Mouse (Mus musculus) lung, postnatal 14 days (tissue): ENCODE measurements around the gene Slc16a1.

Experiments
- DNase-seq: peaks from one replicate; pipeline ENCODE4 v3.0.0; 2021

Slc16a1 gene

GRCm38 (mm10) chr3:104638403-104638779, at the start of gene Slc16a1:
Gene Slc16a1, plus strand, starts transcription at chr3:104638668.
- peak; percentile 88 for DNase-seq

DNA sequence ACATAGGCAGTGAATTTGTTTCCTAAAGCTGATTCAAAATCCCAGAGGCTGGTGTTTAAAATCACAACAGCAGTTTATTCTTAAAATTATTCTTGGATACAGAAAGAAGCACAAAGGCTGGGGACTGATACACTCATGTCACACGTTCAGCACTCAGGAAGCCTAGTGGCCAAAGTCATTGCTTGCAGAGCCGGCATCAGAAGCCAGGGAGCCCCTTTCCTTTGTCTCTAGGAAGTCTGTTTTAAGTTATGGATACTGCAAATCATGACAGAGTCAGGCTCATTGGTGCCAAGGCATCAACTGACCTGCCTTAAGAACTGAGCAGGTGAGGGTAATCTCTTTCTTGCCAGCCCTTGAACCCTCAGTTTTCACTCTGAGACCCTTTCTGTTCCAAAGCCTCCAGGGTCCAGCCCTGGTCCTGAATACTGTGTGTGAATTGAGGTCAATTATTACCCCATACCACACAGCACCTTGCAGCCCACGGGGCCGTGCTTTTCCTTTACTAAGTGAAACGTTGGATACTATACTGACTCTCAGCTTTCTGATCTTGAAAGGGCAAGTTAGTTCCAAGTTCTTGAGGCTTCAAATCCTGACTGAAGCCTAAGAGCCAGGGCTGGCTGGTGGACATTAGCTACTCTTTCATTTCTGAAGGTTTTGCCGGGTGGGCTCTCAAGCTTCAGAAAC, 41.9 kb upstream of the Slc16a1 start:
- DNase-seq = no peak

GRCm38 (mm10) chr3:104597135-104597764, 41.2 kb upstream of the Slc16a1 start:
- DNase-seq = peak; percentile 57

GRCm38 (mm10) chr3:104599296-104600150, 38.9 kb upstream of the Slc16a1 start:
- DNase-seq = no peak

GRCm38 (mm10) chr3:104600691-104601090, 37.8 kb upstream of the Slc16a1 start:
- no peak for DNase-seq

GRCm38 (mm10) chr3:104601680-104602079, 36.8 kb upstream of the Slc16a1 start:
- DNase-seq = no peak

DNA sequence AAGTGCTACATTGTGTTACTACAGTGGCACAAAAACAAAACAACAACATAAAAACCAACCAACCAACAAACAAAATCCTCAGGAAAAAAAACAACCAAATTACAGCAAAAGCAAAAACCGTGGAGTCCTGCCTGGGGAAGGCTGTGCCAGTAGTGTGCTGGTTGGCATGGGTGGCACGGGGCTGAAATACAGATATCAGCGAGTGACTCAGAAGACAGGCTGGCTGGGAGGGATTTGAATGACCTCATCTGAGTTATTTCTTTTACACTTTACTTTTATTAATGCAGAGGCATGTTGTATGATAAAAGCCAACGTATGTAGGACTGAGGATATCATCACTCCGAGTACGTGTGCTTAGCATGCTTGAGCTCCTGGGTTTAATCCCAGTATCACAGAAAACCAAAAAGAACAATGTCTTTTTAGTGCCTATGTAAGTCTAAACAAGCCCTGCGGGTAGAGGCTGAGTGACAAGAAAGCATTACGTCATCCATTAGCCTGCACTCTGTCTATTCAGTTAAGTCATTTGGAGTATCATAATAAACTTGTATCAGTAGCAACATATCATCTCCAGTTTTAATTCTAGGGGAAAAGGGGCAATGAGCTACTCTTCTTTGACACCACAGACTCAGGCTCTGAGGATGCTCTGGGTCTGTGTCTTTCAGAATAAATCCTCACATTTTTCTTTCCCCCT, 28.6 kb upstream of the Slc16a1 start:
- no peak for DNase-seq

GRCm38 (mm10) chr3:104610453-104611230, 27.8 kb upstream of the Slc16a1 start:
- DNase-seq = no peak

DNA sequence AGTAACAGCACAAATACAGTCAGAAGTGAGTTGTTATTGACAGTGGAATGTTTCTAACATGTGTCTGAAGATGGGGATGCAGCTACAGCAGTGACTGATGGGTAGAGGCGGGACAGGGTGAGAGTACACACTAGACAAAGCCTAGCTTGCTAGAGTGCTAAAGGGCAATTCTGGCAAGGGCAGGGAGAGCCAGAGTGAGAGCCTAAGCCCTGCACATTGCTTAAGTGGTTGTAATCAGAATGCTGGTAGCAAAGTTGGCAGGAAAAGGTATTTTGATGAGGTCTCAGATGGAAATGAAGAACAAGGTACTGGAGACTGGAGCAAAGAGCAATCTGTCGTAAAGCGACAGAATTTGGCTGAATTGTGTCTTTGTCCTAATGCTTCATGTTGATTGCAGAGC, 26.5 kb upstream of the Slc16a1 start:
- DNase-seq = no peak

GRCm38 (mm10) chr3:104613102-104613501, 25.4 kb upstream of the Slc16a1 start:
- DNase-seq = no peak

GRCm38 (mm10) chr3:104614081-104614480, 24.4 kb upstream of the Slc16a1 start:
- no peak for DNase-seq

- no peak for DNase-seq
Measured at GRCm38 (mm10) chr3:104615216-104615615, 23.3 kb upstream of the Slc16a1 start.

DNA sequence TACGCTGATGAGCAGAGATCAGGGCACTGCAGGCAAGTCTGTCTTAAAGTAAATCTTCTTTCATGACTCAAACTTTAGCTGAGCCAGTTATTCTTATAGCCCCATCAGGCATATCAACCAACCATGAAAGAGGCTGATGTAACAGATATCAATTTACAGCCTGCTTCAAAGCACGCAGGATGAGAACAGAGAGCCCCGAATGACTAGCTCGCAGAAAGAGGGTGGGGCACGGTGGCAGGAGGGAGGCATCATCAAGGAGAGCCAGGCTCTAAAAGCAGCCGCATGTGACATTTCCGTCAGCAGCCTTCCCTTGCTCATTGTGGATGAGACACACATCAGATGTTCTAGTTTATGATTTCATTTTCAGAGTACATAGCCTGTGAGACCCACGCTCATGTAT, 22.3 kb upstream of the Slc16a1 start:
- no peak for DNase-seq

DNA sequence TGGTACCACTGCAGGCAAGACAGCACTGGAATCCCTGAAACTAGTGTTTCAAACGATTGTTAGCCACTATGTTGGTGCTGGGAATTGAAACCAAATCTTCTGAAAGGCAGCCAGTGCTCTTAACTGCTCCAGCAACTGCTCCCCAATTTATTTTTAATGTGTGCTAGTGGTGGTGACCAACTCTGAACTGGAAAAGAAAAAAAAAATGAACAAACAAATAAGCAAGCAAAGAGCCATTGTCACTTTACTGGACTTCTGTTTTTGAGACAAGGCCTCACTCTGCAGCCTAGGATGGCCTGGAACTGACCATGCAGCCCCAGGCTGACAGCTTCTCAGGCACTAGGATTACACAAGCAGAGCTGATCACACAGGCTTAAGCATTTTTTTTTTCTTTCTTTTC, 16.6 kb upstream of the Slc16a1 start:
- no peak for DNase-seq

DNA sequence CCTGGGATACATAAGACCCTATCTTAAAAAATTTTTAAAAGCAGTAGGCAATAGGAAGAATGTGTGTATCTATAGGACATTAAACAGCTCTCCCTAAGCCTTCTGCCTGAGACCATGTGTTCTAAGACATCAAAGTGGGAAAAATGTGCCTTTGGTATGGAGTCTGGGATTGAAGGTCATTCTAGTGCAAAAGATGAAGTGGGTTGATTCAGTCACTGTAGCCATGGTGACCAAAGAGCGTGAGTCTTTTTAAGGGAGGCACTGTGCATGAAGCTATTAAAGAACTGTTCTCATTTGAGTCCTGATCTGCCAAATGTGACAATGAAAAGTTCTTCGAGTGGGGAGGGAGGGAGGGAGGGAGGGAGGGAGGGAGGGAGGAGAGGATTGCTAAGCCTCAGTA, 8.7 kb upstream of the Slc16a1 start:
- no peak for DNase-seq

- DNase-seq = no peak
Measured at GRCm38 (mm10) chr3:104630941-104631340, 7.5 kb upstream of the Slc16a1 start.

- DNase-seq = no peak
Measured at GRCm38 (mm10) chr3:104632560-104633162, 5.8 kb upstream of the Slc16a1 start.

DNA sequence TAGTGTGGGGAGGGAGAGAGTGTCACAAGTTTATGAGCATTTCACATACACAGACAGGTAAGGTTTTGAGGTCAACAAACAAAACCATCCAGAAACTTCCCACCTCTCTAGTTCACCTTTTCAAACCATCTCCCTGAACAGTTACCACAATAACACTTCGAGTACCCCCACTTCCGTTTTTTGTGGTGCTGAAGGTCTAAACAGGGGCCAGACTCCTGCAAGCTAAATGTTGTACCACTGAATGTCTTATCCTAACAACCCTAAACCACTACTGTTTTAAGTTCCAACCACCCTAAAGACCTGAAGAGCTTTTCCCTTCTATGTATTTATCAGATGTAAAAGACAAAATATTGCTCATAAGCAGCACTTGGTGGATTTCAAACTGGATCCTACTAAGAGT, 2.0 kb upstream of the Slc16a1 start:
- DNase-seq = no peak

- no peak for DNase-seq
Measured at GRCm38 (mm10) chr3:104637427-104638402, 753 bp upstream of the Slc16a1 start.

GRCm38 (mm10) chr3:104638932-104639748, 672 bp downstream of the Slc16a1 start:
- peak; percentile 57 for DNase-seq
